Mouse (Mus musculus) layer of hippocampus, adult 8-10 months (tissue): ENCODE results near the gene Maml3. TPM values are rescaled to one million over a fixed set of nuclear protein-coding genes. Genes with fewer than 3 reads are reported as not detected.

Source experiments
- DNase-seq, 2 experiments: peaks; one replicate each; pipeline ENCODE4 v3.0.0; 2022; ENCODE audit warnings: low spot score in 2 of 2
- total RNA-seq, 4 experiments: library from RNA; stranded (reverse); gene quantifications; 2 replicates each; pipeline ENCODE4 v1.2.4; 2022

Gene Maml3
- total RNA-seq, 4 experiments from 2014 or later: 7.0 to 9.3 (median 8.0) TPM

GRCm38 (mm10) chr3:51958751-51959150 lies 146.1 kb downstream of the Maml3 start:
- no peak for DNase-seq

DNA sequence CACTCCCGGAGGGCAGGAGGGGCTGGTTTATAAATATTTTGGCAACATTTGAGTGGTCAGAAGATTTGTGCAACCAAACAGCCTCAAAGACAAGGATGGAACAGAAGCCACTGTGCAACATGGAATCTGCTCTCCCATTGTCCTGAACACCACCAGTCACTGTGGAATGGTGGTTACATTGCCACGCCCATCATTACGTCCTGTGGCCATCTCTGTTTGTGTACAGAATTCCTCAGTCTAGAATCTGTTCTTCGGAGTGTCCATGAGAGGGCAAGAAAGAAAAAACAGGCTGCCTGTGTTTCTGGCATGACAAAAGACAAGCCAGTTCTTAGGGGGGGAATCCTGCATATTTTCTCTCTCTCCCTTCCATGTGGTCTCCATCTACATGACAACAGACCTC lies 150.4 kb downstream of the Maml3 start:
- DNase-seq: no peak

- no peak for DNase-seq
Observed at GRCm38 (mm10) chr3:51953927-51954326, 150.9 kb downstream of the Maml3 start.

- no peak for DNase-seq
Observed at GRCm38 (mm10) chr3:51952728-51953623, 151.9 kb downstream of the Maml3 start.

- no peak for DNase-seq
Observed at GRCm38 (mm10) chr3:51952267-51952666, 152.6 kb downstream of the Maml3 start.

GRCm38 (mm10) chr3:51949651-51950050 lies 155.2 kb downstream of the Maml3 start:
- no peak for DNase-seq

DNA sequence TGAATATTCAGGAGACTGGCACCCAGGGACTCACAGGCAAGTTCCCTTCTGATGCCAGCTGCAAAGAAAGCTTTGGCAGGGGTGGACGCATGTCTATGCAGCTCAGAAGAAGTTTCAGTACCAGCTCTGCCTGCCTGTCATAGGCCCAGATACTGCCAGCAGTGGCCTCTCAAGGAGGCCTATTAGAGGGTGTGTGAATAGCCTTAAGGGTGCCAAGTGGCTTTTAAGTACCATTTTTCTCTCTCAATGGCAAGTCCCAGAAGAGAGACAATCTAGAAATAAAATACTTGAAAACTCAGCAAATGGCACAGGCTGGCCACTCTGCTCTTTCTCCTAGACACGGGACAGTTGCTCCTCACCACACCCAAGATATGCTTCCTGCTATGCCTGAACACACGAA lies 157.7 kb downstream of the Maml3 start:
- DNase-seq: no peak

DNA sequence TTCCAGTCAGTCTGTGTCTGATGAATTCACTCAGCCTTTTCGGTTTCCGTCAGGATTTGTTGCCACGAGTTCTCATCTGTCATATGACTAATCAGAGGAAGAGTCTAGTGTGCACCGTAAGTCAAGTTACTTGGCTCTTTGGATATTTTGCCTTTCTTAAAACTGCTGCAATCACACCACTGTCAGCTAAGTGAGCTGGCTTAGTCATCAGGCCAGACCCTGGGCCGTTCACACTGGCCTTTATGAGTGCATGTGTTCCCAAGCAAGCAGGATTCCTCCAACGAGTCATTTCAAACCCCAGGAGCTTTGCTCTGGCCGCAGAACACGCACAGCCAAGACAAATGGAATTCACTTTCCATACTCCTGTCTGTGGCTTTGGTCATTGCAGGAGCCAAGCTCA lies 161.2 kb downstream of the Maml3 start:
- DNase-seq: no peak

- peak; percentile 59 to 60 for DNase-seq
Observed at GRCm38 (mm10) chr3:51941781-51942180, 163.1 kb downstream of the Maml3 start.

DNA sequence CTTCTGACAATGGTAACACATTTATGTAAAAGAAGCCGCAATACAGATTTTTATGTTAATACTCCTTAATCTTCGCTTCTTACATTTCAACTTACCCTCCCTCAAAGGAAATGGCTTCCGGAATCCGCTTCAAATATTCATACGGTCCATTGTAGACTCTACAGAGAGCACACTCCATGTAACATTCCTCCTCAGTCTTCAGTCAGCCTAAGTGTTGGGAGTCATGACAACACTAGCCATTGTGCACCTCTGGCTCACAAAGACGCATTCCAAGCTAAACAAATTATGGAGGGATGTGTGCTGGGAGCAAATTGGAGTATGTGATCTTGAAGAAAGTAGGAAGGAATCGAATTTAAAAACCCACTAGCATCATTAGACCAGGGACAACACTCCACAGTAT lies 165.0 kb downstream of the Maml3 start:
- DNase-seq: no peak

DNA sequence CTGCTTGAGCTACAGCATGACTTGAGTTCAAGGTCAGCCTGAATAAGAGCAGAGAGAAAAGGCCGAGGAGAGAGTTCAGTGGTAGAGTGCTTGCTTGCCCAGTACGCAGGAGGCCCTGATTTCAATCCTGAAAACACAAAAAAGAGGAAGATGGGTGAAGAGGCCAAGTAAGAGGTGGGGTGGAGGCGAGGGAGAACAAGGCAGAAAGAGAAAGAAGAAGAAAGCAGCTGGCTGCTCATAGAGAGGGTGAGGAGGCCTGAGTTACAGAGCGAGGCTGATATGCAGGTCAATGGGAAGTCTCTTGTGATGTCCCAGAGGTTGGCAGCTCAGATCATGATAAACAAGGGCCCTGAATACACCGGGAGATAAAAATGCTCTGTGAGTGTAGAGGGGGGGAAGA lies 165.8 kb downstream of the Maml3 start:
- DNase-seq: no peak

DNA sequence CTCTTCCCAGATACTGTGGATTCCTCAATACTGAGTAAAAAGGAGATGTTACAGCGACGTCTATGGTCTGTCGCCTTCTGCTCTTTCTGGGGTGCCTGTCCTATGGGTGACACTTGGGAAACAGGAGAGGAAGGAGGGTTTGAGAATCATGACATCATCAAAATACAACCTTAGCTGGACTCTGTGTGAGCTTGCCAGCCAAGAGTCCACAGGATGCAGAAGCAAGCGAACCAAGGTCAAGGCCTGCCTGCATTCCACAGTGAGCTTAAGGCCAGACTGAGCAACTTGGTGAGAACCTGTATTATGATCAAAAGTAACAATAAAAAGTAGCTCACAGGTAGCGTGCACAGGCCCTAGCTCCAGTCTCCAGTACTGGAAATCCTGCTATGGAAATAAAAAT lies 167.7 kb downstream of the Maml3 start:
- DNase-seq: no peak

GRCm38 (mm10) chr3:51934531-51935485 lies 170.1 kb downstream of the Maml3 start:
- DNase-seq: no peak

- DNase-seq: no peak
Observed at GRCm38 (mm10) chr3:51928188-51928587, 176.7 kb downstream of the Maml3 start.

DNA sequence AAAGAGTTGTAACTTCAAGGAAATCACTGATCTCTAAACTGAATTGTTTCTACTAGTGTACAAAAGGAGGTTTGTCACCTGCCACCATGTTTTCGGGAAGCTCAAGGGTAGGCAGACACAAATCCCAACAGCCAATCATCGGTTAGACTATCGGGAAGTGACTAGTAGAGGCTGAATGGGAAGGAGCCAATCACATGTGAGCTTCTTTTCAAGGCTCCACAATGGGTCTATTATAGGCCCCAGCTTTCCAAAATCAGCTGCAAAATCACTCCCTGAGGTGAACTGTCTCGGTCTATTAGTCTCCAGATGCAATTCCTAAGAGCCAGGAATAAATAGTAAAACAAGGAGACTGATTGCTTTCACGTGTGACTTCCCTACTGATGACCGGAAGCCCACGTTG lies 177.3 kb downstream of the Maml3 start:
- no peak for DNase-seq

- no peak for DNase-seq
Observed at GRCm38 (mm10) chr3:51927043-51927442, 177.8 kb downstream of the Maml3 start.

DNA sequence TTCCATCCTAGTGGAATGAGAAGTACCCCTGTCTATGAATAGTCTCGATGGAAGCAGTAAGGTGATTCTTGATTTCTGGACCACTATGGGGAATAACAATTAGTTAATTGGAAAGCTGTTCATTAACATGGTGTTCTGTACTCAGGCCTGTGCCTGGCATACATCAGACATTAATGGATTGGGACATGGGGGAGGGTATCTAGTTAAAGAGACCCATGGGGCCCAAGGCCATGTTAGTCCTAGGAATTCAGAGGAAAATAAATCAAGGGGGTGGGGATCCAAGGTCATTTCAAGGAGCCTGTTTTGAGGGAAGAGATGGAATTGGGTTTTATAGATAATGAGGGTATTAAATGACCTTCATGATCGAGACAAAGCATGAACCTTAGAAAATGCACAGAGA lies 179.1 kb downstream of the Maml3 start:
- DNase-seq: no peak

DNA sequence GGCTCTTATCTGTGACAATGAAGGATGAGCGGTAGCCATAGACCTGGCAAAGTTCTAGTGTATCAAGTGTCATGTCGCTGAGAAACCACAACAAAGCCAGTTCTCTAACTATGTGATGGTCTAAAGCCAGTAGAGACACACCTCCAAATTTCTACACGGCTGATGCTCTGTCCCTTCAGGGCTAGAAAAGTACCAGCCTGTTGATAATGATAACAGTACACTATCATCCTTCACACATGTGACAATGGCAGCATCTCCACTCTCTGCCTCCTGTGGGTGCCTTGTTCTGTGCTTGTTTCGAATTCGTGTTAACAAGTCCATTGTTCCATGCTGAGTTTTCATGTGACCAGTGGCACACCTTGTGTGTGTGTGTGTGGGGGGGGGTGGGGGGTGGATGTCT lies 180.2 kb downstream of the Maml3 start:
- no peak for DNase-seq

DNA sequence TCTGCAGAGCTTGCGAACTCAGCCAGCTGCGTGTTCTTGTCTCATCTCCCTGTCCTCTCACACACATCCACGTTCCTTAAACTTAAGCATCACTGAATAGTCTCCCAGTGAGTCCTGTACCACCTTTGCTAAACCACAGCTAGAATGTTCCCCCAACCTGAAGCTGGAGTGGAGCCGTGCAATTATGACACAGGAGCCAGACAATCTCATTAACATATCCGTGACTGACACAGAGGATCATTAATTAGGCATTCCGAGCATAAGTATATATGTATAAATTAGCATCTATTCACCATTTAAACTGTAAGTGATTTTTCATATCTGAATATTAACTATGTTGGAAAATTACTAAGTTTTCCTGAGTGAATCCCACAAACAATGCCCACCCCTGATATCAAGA lies 181.1 kb downstream of the Maml3 start:
- DNase-seq: no peak

- no peak for DNase-seq
Observed at GRCm38 (mm10) chr3:51916902-51917301, 188.0 kb downstream of the Maml3 start.

GRCm38 (mm10) chr3:51916060-51916870 lies 188.6 kb downstream of the Maml3 start:
- peak; percentile 53 to 79 for DNase-seq
